12 mouse cellular contexts compared by ENCODE assay signal in the genomic region with DNA sequence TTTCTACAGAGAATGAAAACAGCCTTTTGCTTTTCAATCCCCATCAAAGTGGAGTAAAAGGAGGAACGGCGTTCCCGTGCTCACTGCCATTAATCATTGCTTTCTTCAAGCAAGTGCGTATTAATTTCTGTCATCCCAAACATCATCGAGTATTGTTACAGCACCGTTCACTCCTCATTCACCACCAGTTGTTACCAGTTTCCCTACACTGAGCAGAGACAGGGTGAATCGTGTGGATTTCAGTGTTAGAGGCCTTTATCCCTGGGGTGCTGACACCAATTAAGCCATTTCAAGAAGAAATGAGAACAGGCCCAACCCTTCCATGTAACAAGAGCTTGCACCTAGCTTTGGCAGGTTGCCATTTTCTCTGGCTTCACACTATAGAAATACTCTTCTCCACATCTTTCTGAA. TPM values are rescaled to one million over a fixed set of nuclear protein-coding genes. Genes with fewer than 3 reads are reported as not detected.
A peak's percentile ranks its signal among the peaks of the same experiment; 100 is the strongest.
DNase-seq lines count a peak whose midpoint lies in the region; ATAC-seq and TF ChIP-seq lines count a peak whose summit lies in the region.
"Had no signal": no experiment of that assay in that cellular context is flagged by ENCODE, and none has a peak within 500 bp of the region (broad histone marks: within the 10 kb centered on the region; RNA-seq: fewer than 3 reads in every experiment).

No protein-coding gene starts in this region.

- intact Hi-C loops in gastrocnemius, adult 2 months (cut with DNase I) = no loop called here
- intact Hi-C loops in heart, adult 2 months (cut with DNase I) = no loop called here

- H3K27ac ChIP-seq in forebrain, embryonic 12.5 days = peak overlapping the region; percentile 65
- no peak overlapping the region for H3K27ac ChIP-seq in forebrain, embryonic 10.5 days
- no peak overlapping the region for H3K27ac ChIP-seq in MEL (ENCODE audit: control insufficient read depth, low read depth, low read length)
- 0 out of 2 replicates have a peak overlapping the region, but pooled peaks have one; percentile 39 for H3K27ac ChIP-seq in embryonic facial prominence, embryonic 14.5 days (replicated peaks; ENCODE audit: low read depth, low read length)
- H3K27ac ChIP-seq in midbrain, embryonic 16.5 days (ENCODE audit: low read length) = peak overlapping the region; percentile 71
- no peak overlapping the region for H3K27ac ChIP-seq in gastrocnemius, adult 2 months
- no peak overlapping the region for H3K27ac ChIP-seq in heart, adult 2 months
- H3K27ac ChIP-seq: liver, embryonic 12.5 days had no signal

- H3K9me3 ChIP-seq in forebrain, embryonic 12.5 days = no peaks in the 10 kb centered on the region
- H3K9me3 ChIP-seq in forebrain, embryonic 10.5 days = no peaks in the 10 kb centered on the region
- H3K9me3 ChIP-seq in MEL (replicated peaks; ENCODE audit: insufficient read depth, low read length) = no peaks in the 10 kb centered on the region
- no peaks in the 10 kb centered on the region for H3K9me3 ChIP-seq in embryonic facial prominence, embryonic 14.5 days (ENCODE audit: control insufficient read depth, low read length)
- no peaks in the 10 kb centered on the region for H3K9me3 ChIP-seq in midbrain, embryonic 16.5 days (replicated peaks; ENCODE audit: control insufficient read depth, low read length, poor library complexity, severe bottlenecking)
- H3K9me3 ChIP-seq: liver, embryonic 12.5 days had no signal

- peak overlapping the region; percentile 9; the same call in 1 of the 2 replicates for H3K4me2 ChIP-seq in forebrain, embryonic 12.5 days
- no peak overlapping the region for H3K4me2 ChIP-seq in embryonic facial prominence, embryonic 14.5 days (ENCODE audit: low read depth, low read length)
- H3K4me2 ChIP-seq in midbrain, embryonic 16.5 days (ENCODE audit: low read length) = peak overlapping the region; percentile 4
- H3K4me2 ChIP-seq: liver, embryonic 12.5 days had no signal

- no peak for TF ChIP-seq POLR2A in MEL (IDR thresholded peaks at IDR 0.05; ENCODE audit: control insufficient read depth in 1 of 2, insufficient read depth in 1 of 2, low read depth in 1 of 2, low read length in 2 of 2, poor library complexity in 1 of 2)
- no peak for TF ChIP-seq POLR2A in heart, adult 2 months (IDR thresholded peaks at IDR 0.05; ENCODE audit: insufficient read depth, low read depth, low read length)

- ATAC-seq in forebrain, embryonic 12.5 days (ENCODE audit: low FRiP score) = peak; percentile 77; the same call in 1 of the 2 replicates
- ATAC-seq in embryonic facial prominence, embryonic 14.5 days (ENCODE audit: low read depth) = peak; percentile 81
- 0 out of 2 replicates have a peak, but pooled peaks have one; percentile 21 for ATAC-seq in midbrain, embryonic 16.5 days
- no peak for ATAC-seq in megakaryocyte-erythroid progenitor cell, adult 5-6 weeks (replicated peaks; ENCODE audit: low FRiP score, low TSS enrichment, poor library complexity, severe bottlenecking)
- ATAC-seq: activated CD4-positive, CD25-positive, alpha-beta regulatory T cell, adult 4 months; intestine, embryonic 16.5 days; liver, embryonic 12.5 days had no signal

- no peak overlapping the region for H3K9ac ChIP-seq in forebrain, embryonic 12.5 days
- H3K9ac ChIP-seq in MEL (ENCODE audit: control insufficient read depth, low read depth, low read length, poor library complexity, severe bottlenecking) = no peak overlapping the region
- H3K9ac ChIP-seq in embryonic facial prominence, embryonic 14.5 days (ENCODE audit: low read depth, low read length) = no peak overlapping the region
- 0 out of 2 replicates have a peak overlapping the region, but pooled peaks have one; percentile 0 for H3K9ac ChIP-seq in midbrain, embryonic 16.5 days (ENCODE audit: low read depth, low read length)
- no peak overlapping the region for H3K9ac ChIP-seq in heart, adult 2 months (ENCODE audit: low read depth, low read length)
- H3K9ac ChIP-seq: liver, embryonic 12.5 days had no signal

- peaks cover 44% of the 10 kb centered on the region for H3K4me1 ChIP-seq in forebrain, embryonic 12.5 days
- peaks cover 43% of the 10 kb centered on the region for H3K4me1 ChIP-seq in forebrain, embryonic 10.5 days
- H3K4me1 ChIP-seq in MEL (ENCODE audit: control insufficient read depth in 1 of 2, insufficient read depth in 2 of 2, low read length in 2 of 2) = peaks cover 2 to 16% of the 10 kb centered on the region in 2 experiments; a peak in 3 of 4 replicates
- peaks cover 29% of the 10 kb centered on the region for H3K4me1 ChIP-seq in embryonic facial prominence, embryonic 14.5 days (ENCODE audit: control insufficient read depth, insufficient read depth, low read length)
- peaks cover 40% of the 10 kb centered on the region for H3K4me1 ChIP-seq in midbrain, embryonic 16.5 days (ENCODE audit: control insufficient read depth, insufficient read depth, low read length)
- no peaks in the 10 kb centered on the region for H3K4me1 ChIP-seq in heart, adult 2 months (ENCODE audit: control insufficient read depth, insufficient read depth, low read length)

- TF ChIP-seq EP300 in MEL (IDR thresholded peaks at IDR 0.05; ENCODE audit: low read depth in 1 of 2, low read length in 2 of 2) = no peak
- TF ChIP-seq EP300 in heart, adult 2 months (IDR thresholded peaks at IDR 0.05; ENCODE audit: insufficient read depth, low read depth, low read length) = no peak

- no peak for TF ChIP-seq CTCF in MEL (IDR thresholded peaks at IDR 0.05 in 2 of 3, conservative IDR thresholded peaks at IDR 0.05 in 1 of 3; ENCODE audit: control insufficient read depth in 1 of 3, insufficient read depth in 1 of 3, low read depth in 2 of 3, low read length in 3 of 3, poor library complexity in 1 of 3, severe bottlenecking in 1 of 3)
- no peak for TF ChIP-seq CTCF in gastrocnemius, adult 2 months (IDR thresholded peaks at IDR 0.05)
- no peak for TF ChIP-seq CTCF in heart, adult 2 months (IDR thresholded peaks at IDR 0.05)

- no peaks in the 10 kb centered on the region for H3K36me3 ChIP-seq in forebrain, embryonic 12.5 days (replicated peaks)
- peaks cover 6% of the 10 kb centered on the region for H3K36me3 ChIP-seq in forebrain, embryonic 10.5 days (replicated peaks)
- peaks cover 0 to 20% of the 10 kb centered on the region in 2 experiments; a peak in 2 of 4 replicates for H3K36me3 ChIP-seq in MEL (ENCODE audit: control insufficient read depth in 1 of 2, insufficient read depth in 2 of 2, low read length in 2 of 2)
- no peaks in the 10 kb centered on the region for H3K36me3 ChIP-seq in embryonic facial prominence, embryonic 14.5 days (ENCODE audit: control insufficient read depth, insufficient read depth, low read length)
- no peaks in the 10 kb centered on the region for H3K36me3 ChIP-seq in midbrain, embryonic 16.5 days (ENCODE audit: control insufficient read depth, insufficient read depth, low read length)
- no peaks in the 10 kb centered on the region; the same call in 1 of the 2 replicates for H3K36me3 ChIP-seq in heart, adult 2 months (ENCODE audit: control insufficient read depth, insufficient read depth, low read length)

- H3K27me3 ChIP-seq in forebrain, embryonic 12.5 days = no peaks in the 10 kb centered on the region
- H3K27me3 ChIP-seq in forebrain, embryonic 10.5 days (ENCODE audit: poor library complexity, severe bottlenecking) = peaks cover 11% of the 10 kb centered on the region
- no peaks in the 10 kb centered on the region for H3K27me3 ChIP-seq in MEL (ENCODE audit: control insufficient read depth in 1 of 2, insufficient read depth in 2 of 2, low read length in 2 of 2)
- no peaks in the 10 kb centered on the region for H3K27me3 ChIP-seq in embryonic facial prominence, embryonic 14.5 days (replicated peaks; ENCODE audit: control insufficient read depth, insufficient read depth, low read length)
- H3K27me3 ChIP-seq in midbrain, embryonic 16.5 days (ENCODE audit: control insufficient read depth, insufficient read depth, low read depth, low read length) = no peaks in the 10 kb centered on the region
- H3K27me3 ChIP-seq in heart, adult 2 months (ENCODE audit: control insufficient read depth, insufficient read depth, low read length) = no peaks in the 10 kb centered on the region
- H3K27me3 ChIP-seq: liver, embryonic 12.5 days had no signal

- DNase-seq in forebrain, embryonic 10.5 days (ENCODE audit: extremely low spot score, low spot score) = no peak
- DNase-seq in MEL (ENCODE audit: low read depth, low spot score) = peak; percentile 54
- DNase-seq in embryonic facial prominence, embryonic 14.5 days (ENCODE audit: low spot score) = peak; percentile 90
- DNase-seq in gastrocnemius, adult 2 months = no peak
- DNase-seq in heart, adult 2 months = no peak
- DNase-seq: cerebellum, adult 11-12 months had no signal

- 30% methylated on average over 7 of the region's 7 CpGs for WGBS in forebrain, embryonic 12.5 days
- WGBS in forebrain, embryonic 10.5 days = 70% methylated on average over 7 of the region's 7 CpGs
- WGBS in embryonic facial prominence, embryonic 14.5 days = 36% methylated on average over 7 of the region's 7 CpGs
- WGBS in midbrain, embryonic 16.5 days = 25% methylated on average over 7 of the region's 7 CpGs
- 85% methylated on average over 7 of the region's 7 CpGs for WGBS in heart, adult 2 months

- no peak overlapping the region for H3K4me3 ChIP-seq in forebrain, embryonic 12.5 days (replicated peaks)
- no peak overlapping the region for H3K4me3 ChIP-seq in forebrain, embryonic 10.5 days
- H3K4me3 ChIP-seq in MEL (ENCODE audit: control insufficient read depth in 1 of 2, insufficient read depth in 1 of 2, low read depth in 2 of 2, low read length in 2 of 2) = no peak overlapping the region
- H3K4me3 ChIP-seq in embryonic facial prominence, embryonic 14.5 days (ENCODE audit: low read depth, low read length) = no peak overlapping the region
- H3K4me3 ChIP-seq in midbrain, embryonic 16.5 days (ENCODE audit: low read depth, low read length) = no peak overlapping the region
- H3K4me3 ChIP-seq in gastrocnemius, adult 2 months = no peak overlapping the region
- H3K4me3 ChIP-seq in heart, adult 2 months = no peak overlapping the region
- H3K4me3 ChIP-seq: liver, embryonic 12.5 days had no signal

- peaks cover 4% of the 10 kb centered on the region for H3K79me2 ChIP-seq in MEL (ENCODE audit: control insufficient read depth, insufficient read depth, low read length, poor library complexity)
- H3K79me2 ChIP-seq in heart, adult 2 months (replicated peaks; ENCODE audit: control insufficient read depth, insufficient read depth, low read length) = no peaks in the 10 kb centered on the region

- TF ChIP-seq RAD21 in MEL (IDR thresholded peaks at IDR 0.05; ENCODE audit: low read depth, low read length) = no peak

RNA-seq across cellular contexts. Expression of a gene that starts 17.1 kb away (rescaled TPM):
- polyA plus RNA-seq in forebrain, embryonic 12.5 days (2016; fragmentation: Nextera tagmentation; extraction: Ambion mirVana) = 59.1 and 61.0 TPM in 2 replicates
- 26.2 and 27.4 TPM in 2 replicates for polyA plus RNA-seq in forebrain, embryonic 10.5 days (2016; fragmentation: Nextera tagmentation; extraction: Ambion mirVana)
- total RNA-seq in MEL (2012; rRNA removed) = 9.0 and 10.1 TPM in 2 replicates
- 10 to 100 TPM in 1 of 2 experiments, not detected in 1; 22.4 TPM for polyA plus RNA-seq in MEL (2012; ENCODE audit: insufficient read depth in 1 of 2, insufficient read length in 2 of 2, low read depth in 1 of 2, low replicate concordance in 2 of 2, missing spikeins in 1 of 2)
- 27.1 and 28.3 TPM in 2 replicates for polyA plus RNA-seq in embryonic facial prominence, embryonic 14.5 days (2014; fragmentation: Nextera tagmentation; extraction: Ambion mirVana)
- 78.4 and 82.7 TPM in 2 replicates for polyA plus RNA-seq in midbrain, embryonic 16.5 days (2015; fragmentation: Nextera tagmentation; extraction: Ambion mirVana)
- total RNA-seq in megakaryocyte-erythroid progenitor cell, adult 5-6 weeks (2014; fragmentation: Nextera tagmentation) = 8.3 and 10.2 TPM in 2 replicates
- total RNA-seq in megakaryocyte-erythroid progenitor cell, adult 5-6 weeks (2017) = 4.8 and 12.8 TPM in 2 replicates
- total RNA-seq in gastrocnemius, adult 2 months (2021) = 1 to 10 TPM; 2.3 TPM
- total RNA-seq in heart, adult 2 months (2021) = 1 to 10 TPM; 9.7 to 9.8 TPM
- polyA plus RNA-seq in heart, adult 2 months (2012; rRNA removed) = 6.1 and 10.0 TPM in 2 replicates

RNA-seq across cellular contexts. Expression of a gene that starts 50.8 kb away (rescaled TPM):
- 109 and 110 TPM in 2 replicates for polyA plus RNA-seq in forebrain, embryonic 12.5 days (2016; fragmentation: Nextera tagmentation; extraction: Ambion mirVana)
- polyA plus RNA-seq in forebrain, embryonic 10.5 days (2016; fragmentation: Nextera tagmentation; extraction: Ambion mirVana) = 83.7 and 84.2 TPM in 2 replicates
- total RNA-seq in MEL (2012; rRNA removed) = 44.6 and 52.5 TPM in 2 replicates
- polyA plus RNA-seq in MEL (2012; ENCODE audit: insufficient read depth in 1 of 2, insufficient read length in 2 of 2, low read depth in 1 of 2, low replicate concordance in 2 of 2, missing spikeins in 1 of 2) = 10 to 100 TPM in 1 of 2 experiments, not detected in 1; 42.1 TPM
- 88.0 and 93.5 TPM in 2 replicates for polyA plus RNA-seq in embryonic facial prominence, embryonic 14.5 days (2014; fragmentation: Nextera tagmentation; extraction: Ambion mirVana)
- 88.3 and 89.1 TPM in 2 replicates for polyA plus RNA-seq in midbrain, embryonic 16.5 days (2015; fragmentation: Nextera tagmentation; extraction: Ambion mirVana)
- total RNA-seq in megakaryocyte-erythroid progenitor cell, adult 5-6 weeks (2014; fragmentation: Nextera tagmentation) = 28.2 and 37.8 TPM in 2 replicates
- total RNA-seq in megakaryocyte-erythroid progenitor cell, adult 5-6 weeks (2017) = 52.8 and 54.3 TPM in 2 replicates
- 10 to 100 TPM; 55.1 to 69.0 TPM for total RNA-seq in gastrocnemius, adult 2 months (2021)
- 10 to 100 TPM; 63.6 to 70.1 TPM for total RNA-seq in heart, adult 2 months (2021)
- polyA plus RNA-seq in heart, adult 2 months (2012; rRNA removed) = 30.6 and 51.5 TPM in 2 replicates

Comparison
In these comparisons a context has a peak if more than half of its experiments do, and no peak if none do; other contexts are left out.
1. H3K27ac ChIP-seq: peak in forebrain, embryonic 12.5 days (single experiment), embryonic facial prominence, embryonic 14.5 days (single experiment) and midbrain, embryonic 16.5 days (single experiment); none in forebrain, embryonic 10.5 days (single experiment), MEL (single experiment), gastrocnemius, adult 2 months (single experiment) and heart, adult 2 months (single experiment).
2. DNase-seq: peak in MEL (single experiment) and embryonic facial prominence, embryonic 14.5 days (single experiment); none in forebrain, embryonic 10.5 days (single experiment), gastrocnemius, adult 2 months (single experiment) and heart, adult 2 months (0 of 2).